Mouse (Mus musculus) c-Kit-positive CD71-positive TER-119-negative erythroid progenitor cells, embryonic 14.5 days (primary cell): Measurements from ENCODE around the gene Mapkapk5.
A peak's percentile ranks its signal among the peaks of the same experiment; 100 is the strongest.
"Not testable (repeated sequence)": the region's sequence is repeated elsewhere in the genome, so short reads cannot be mapped to it uniquely, and the experiment has no call there.

Experiments used
- DNase-seq: peaks from one replicate; pipeline ENCODE4 v3.0.0-alpha.2; 2013; ENCODE audit warnings: low read depth

Mapkapk5 gene

GRCm38 (mm10) chr5:121562436-121562835, 16.7 kb upstream of the Mapkapk5 start:
- no peak for DNase-seq

- no peak for DNase-seq
Observed at GRCm38 (mm10) chr5:121549196-121549595, 3.5 kb upstream of the Mapkapk5 start.

GRCm38 (mm10) chr5:121547084-121547483, 1.4 kb upstream of the Mapkapk5 start:
- DNase-seq, result no peak

GRCm38 (mm10) chr5:121546530-121546895, 808 bp upstream of the Mapkapk5 start:
- peak; percentile 55 for DNase-seq

GRCm38 (mm10) chr5:121544910-121545792, 554 bp downstream of the Mapkapk5 start, which contains the start of the genes Adam1a and Gm42878:
Adam1a (minus strand) TSS chr5:121545482.
Gm42878 (minus strand) TSS chr5:121545482.
- DNase-seq, result no peak

- DNase-seq, result no peak
Observed at GRCm38 (mm10) chr5:121543370-121543769, 2.3 kb downstream of the Mapkapk5 start.

- no peak for DNase-seq
Observed at GRCm38 (mm10) chr5:121541235-121541634, 4.5 kb downstream of the Mapkapk5 start.

GRCm38 (mm10) chr5:121540066-121540465, 5.6 kb downstream of the Mapkapk5 start:
- no peak for DNase-seq

GRCm38 (mm10) chr5:121537588-121537987, 8.1 kb downstream of the Mapkapk5 start:
- no peak for DNase-seq

- no peak for DNase-seq
Observed at GRCm38 (mm10) chr5:121536921-121537555, 8.7 kb downstream of the Mapkapk5 start.

- peak; percentile 65 for DNase-seq
Observed at GRCm38 (mm10) chr5:121535116-121535515, 10.6 kb downstream of the Mapkapk5 start.

GRCm38 (mm10) chr5:121534521-121534920, 11.2 kb downstream of the Mapkapk5 start:
- no peak for DNase-seq

GRCm38 (mm10) chr5:121526961-121527360, 18.7 kb downstream of the Mapkapk5 start:
- no peak for DNase-seq

GRCm38 (mm10) chr5:121526526-121526925, 19.2 kb downstream of the Mapkapk5 start:
- no peak for DNase-seq

GRCm38 (mm10) chr5:121525774-121526450, 19.8 kb downstream of the Mapkapk5 start:
- no peak for DNase-seq

GRCm38 (mm10) chr5:121519758-121520157, 25.9 kb downstream of the Mapkapk5 start:
- not testable (repeated sequence) for DNase-seq

GRCm38 (mm10) chr5:121518983-121519382, 26.7 kb downstream of the Mapkapk5 start:
- DNase-seq, result no peak

- no peak for DNase-seq
Observed at GRCm38 (mm10) chr5:121510009-121510408, 35.7 kb downstream of the Mapkapk5 start.

GRCm38 (mm10) chr5:121506846-121507245, 38.9 kb downstream of the Mapkapk5 start:
- DNase-seq, result no peak

- no peak for DNase-seq
Observed at GRCm38 (mm10) chr5:121503231-121503630, 42.5 kb downstream of the Mapkapk5 start, which contains the start of gene Adam1b. Adam1b (minus strand) TSS chr5:121503435.

- not testable (repeated sequence) for DNase-seq
Observed at GRCm38 (mm10) chr5:121501424-121501996, 44.2 kb downstream of the Mapkapk5 start.

GRCm38 (mm10) chr5:121500719-121501118, 45.0 kb downstream of the Mapkapk5 start:
- DNase-seq, result peak; percentile 16
